Mouse (Mus musculus): Measurements from ENCODE around the gene Elf1. TPM values are rescaled to one million over a fixed set of nuclear protein-coding genes. Genes with fewer than 3 reads are reported as not detected.

Elf1 gene
- total and polyA plus RNA-seq, 3 experiments: 4.7 to 141 (median 79.0) TPM

GRCm38 (mm10) chr14:79587852-79588229, 106.8 kb downstream of the Elf1 start:
- Histone ChIP-seq H3K27me3 (ENCODE audit: insufficient read depth, low read length) (no peaks in the 10 kb centered on the region), H3K36me3 (replicated peaks) (peaks cover 48% of the 10 kb centered on the region), H3K4me1 (ENCODE audit: insufficient read depth, low read depth, low read length) (peaks cover 34% of the 10 kb centered on the region), H3K9me3 (replicated peaks) (no peaks in the 10 kb centered on the region), H3K4me3 (ENCODE audit: low read depth, low read length) (peak overlapping the region; percentile 77)
- DNase-seq (ENCODE audit: low spot score) (no peak), ATAC-seq (ENCODE audit: extremely low read depth, insufficient number of reproducible peaks, low FRiP score, poor library complexity, severe bottlenecking) (0 out of 2 replicates have a peak, but pooled peaks have one; percentile 0)
- TF ChIP-seq POLR2AphosphoS5 (IDR thresholded peaks at IDR 0.05; ENCODE audit: insufficient replicate concordance, low read depth, low read length) (no peak), GATA2 (IDR thresholded peaks at IDR 0.05; ENCODE audit: borderline replicate concordance, low read depth, low read length) (no peak), CTCF (IDR thresholded peaks at IDR 0.05; ENCODE audit: low read depth, low read length) (no peak), GATA1 (IDR thresholded peaks at IDR 0.05; ENCODE audit: borderline replicate concordance, low read length) (no peak), TAL1 (conservative IDR thresholded peaks at IDR 0.05; ENCODE audit: low read depth, low read length) (no peak)

- H3K36me3 ChIP-seq (replicated peaks): peaks cover 43% of the 10 kb centered on the region
- no peaks in the 10 kb centered on the region for H3K27me3 ChIP-seq (ENCODE audit: insufficient read depth, low read length)
- DNase-seq (ENCODE audit: low spot score) (no peak), ATAC-seq (ENCODE audit: extremely low read depth, insufficient number of reproducible peaks, low FRiP score, poor library complexity, severe bottlenecking) (no peak)
- no peaks in the 10 kb centered on the region for H3K9me3 ChIP-seq (replicated peaks)
- peak overlapping the region; percentile 77 for H3K4me3 ChIP-seq (ENCODE audit: low read depth, low read length)
- H3K4me1 ChIP-seq (ENCODE audit: insufficient read depth, low read depth, low read length): peaks cover 34% of the 10 kb centered on the region
- no peak for TF ChIP-seq CTCF (IDR thresholded peaks at IDR 0.05; ENCODE audit: low read depth, low read length)
- TF ChIP-seq GATA2 (IDR thresholded peaks at IDR 0.05; ENCODE audit: borderline replicate concordance, low read depth, low read length): no peak
These were observed 107.5 kb downstream of the Elf1 start for GRCm38 (mm10) chr14:79588534-79588951.

GRCm38 (mm10) chr14:79589401-79589800, 108.4 kb downstream of the Elf1 start:
- no peak overlapping the region; the same call in 1 of the 2 replicates for H3K4me3 ChIP-seq (ENCODE audit: low read depth, low read length)
- peaks cover 36% of the 10 kb centered on the region for H3K4me1 ChIP-seq (ENCODE audit: insufficient read depth, low read depth, low read length)
- no peaks in the 10 kb centered on the region for H3K27me3 ChIP-seq (ENCODE audit: insufficient read depth, low read length)
- ATAC-seq (ENCODE audit: extremely low read depth, insufficient number of reproducible peaks, low FRiP score, poor library complexity, severe bottlenecking) (no peak), DNase-seq (ENCODE audit: low spot score) (no peak)
- peaks cover 46% of the 10 kb centered on the region for H3K36me3 ChIP-seq (replicated peaks)
- no peak for TF ChIP-seq TAL1 (conservative IDR thresholded peaks at IDR 0.05; ENCODE audit: low read depth, low read length)
- no peaks in the 10 kb centered on the region for H3K9me3 ChIP-seq (replicated peaks)

DNA sequence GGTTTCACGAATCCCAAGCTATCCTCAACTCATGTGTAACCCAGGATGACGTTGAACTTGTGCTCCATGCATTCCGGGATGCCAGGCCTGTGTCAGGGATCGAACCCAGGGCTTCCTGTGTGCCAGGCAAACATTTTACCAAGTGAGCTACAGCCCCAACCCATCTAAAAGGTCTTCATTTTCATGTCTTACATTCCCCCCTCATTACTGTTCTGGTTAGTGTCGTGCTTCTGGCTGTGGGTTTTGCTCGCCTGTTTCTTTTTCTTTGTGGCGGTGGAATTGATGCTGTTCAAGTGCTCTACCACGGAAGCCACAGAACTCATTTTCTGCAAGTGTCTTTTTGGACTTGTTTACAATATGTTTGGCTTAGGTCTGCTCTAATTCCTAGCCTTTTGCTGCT, 109.9 kb downstream of the Elf1 start:
- H3K27me3 ChIP-seq (ENCODE audit: insufficient read depth, low read length): no peaks in the 10 kb centered on the region
- no peak for ATAC-seq (ENCODE audit: extremely low read depth, insufficient number of reproducible peaks, low FRiP score, poor library complexity, severe bottlenecking)
- H3K4me1 ChIP-seq (ENCODE audit: insufficient read depth, low read depth, low read length): peaks cover 35% of the 10 kb centered on the region
- H3K36me3 ChIP-seq (replicated peaks): peaks cover 59% of the 10 kb centered on the region
- H3K9me3 ChIP-seq (replicated peaks): no peaks in the 10 kb centered on the region
- TF ChIP-seq CTCF (IDR thresholded peaks at IDR 0.05; ENCODE audit: low read depth, low read length) (no peak), POLR2AphosphoS5 (IDR thresholded peaks at IDR 0.05; ENCODE audit: insufficient replicate concordance, low read depth, low read length) (no peak), TAL1 (conservative IDR thresholded peaks at IDR 0.05; ENCODE audit: low read depth, low read length) (no peak), GATA1 (IDR thresholded peaks at IDR 0.05; ENCODE audit: borderline replicate concordance, low read length) (no peak), GATA2 (IDR thresholded peaks at IDR 0.05; ENCODE audit: borderline replicate concordance, low read depth, low read length) (no peak)
- H3K4me3 ChIP-seq (ENCODE audit: low read depth, low read length): no peak overlapping the region
- DNase-seq (ENCODE audit: low spot score): no peak

GRCm38 (mm10) chr14:79591611-79592010, 110.6 kb downstream of the Elf1 start:
- no peak for DNase-seq (ENCODE audit: low spot score)
- H3K27me3 ChIP-seq (ENCODE audit: insufficient read depth, low read length): no peaks in the 10 kb centered on the region
- peaks cover 66% of the 10 kb centered on the region for H3K36me3 ChIP-seq (replicated peaks)
- H3K4me3 ChIP-seq (ENCODE audit: low read depth, low read length): no peak overlapping the region
- ATAC-seq (ENCODE audit: extremely low read depth, insufficient number of reproducible peaks, low FRiP score, poor library complexity, severe bottlenecking): no peak
- H3K9me3 ChIP-seq (replicated peaks): no peaks in the 10 kb centered on the region
- peaks cover 28% of the 10 kb centered on the region for H3K4me1 ChIP-seq (ENCODE audit: insufficient read depth, low read depth, low read length)
- TF ChIP-seq POLR2AphosphoS5 (IDR thresholded peaks at IDR 0.05; ENCODE audit: insufficient replicate concordance, low read depth, low read length): no peak
- no peak for TF ChIP-seq GATA2 (IDR thresholded peaks at IDR 0.05; ENCODE audit: borderline replicate concordance, low read depth, low read length)
- TF ChIP-seq CTCF (IDR thresholded peaks at IDR 0.05; ENCODE audit: low read depth, low read length): no peak
- TF ChIP-seq TAL1 (conservative IDR thresholded peaks at IDR 0.05; ENCODE audit: low read depth, low read length): no peak
- TF ChIP-seq GATA1 (IDR thresholded peaks at IDR 0.05; ENCODE audit: borderline replicate concordance, low read length): no peak

- H3K4me3 ChIP-seq (ENCODE audit: low read depth, low read length): no peak overlapping the region
- DNase-seq (ENCODE audit: low spot score): no peak
- H3K4me1 ChIP-seq (ENCODE audit: insufficient read depth, low read depth, low read length): peaks cover 20% of the 10 kb centered on the region
- no peaks in the 10 kb centered on the region for H3K9me3 ChIP-seq (replicated peaks)
- ATAC-seq (ENCODE audit: extremely low read depth, insufficient number of reproducible peaks, low FRiP score, poor library complexity, severe bottlenecking): no peak
- H3K36me3 ChIP-seq (replicated peaks): peaks cover 84% of the 10 kb centered on the region
- TF ChIP-seq GATA1 (IDR thresholded peaks at IDR 0.05; ENCODE audit: borderline replicate concordance, low read length) (no peak), CTCF (IDR thresholded peaks at IDR 0.05; ENCODE audit: low read depth, low read length) (no peak), TAL1 (conservative IDR thresholded peaks at IDR 0.05; ENCODE audit: low read depth, low read length) (no peak), GATA2 (IDR thresholded peaks at IDR 0.05; ENCODE audit: borderline replicate concordance, low read depth, low read length) (no peak), POLR2AphosphoS5 (IDR thresholded peaks at IDR 0.05; ENCODE audit: insufficient replicate concordance, low read depth, low read length) (no peak)
- no peaks in the 10 kb centered on the region for H3K27me3 ChIP-seq (ENCODE audit: insufficient read depth, low read length)
These were observed 113.1 kb downstream of the Elf1 start for GRCm38 (mm10) chr14:79594069-79594468.

DNA sequence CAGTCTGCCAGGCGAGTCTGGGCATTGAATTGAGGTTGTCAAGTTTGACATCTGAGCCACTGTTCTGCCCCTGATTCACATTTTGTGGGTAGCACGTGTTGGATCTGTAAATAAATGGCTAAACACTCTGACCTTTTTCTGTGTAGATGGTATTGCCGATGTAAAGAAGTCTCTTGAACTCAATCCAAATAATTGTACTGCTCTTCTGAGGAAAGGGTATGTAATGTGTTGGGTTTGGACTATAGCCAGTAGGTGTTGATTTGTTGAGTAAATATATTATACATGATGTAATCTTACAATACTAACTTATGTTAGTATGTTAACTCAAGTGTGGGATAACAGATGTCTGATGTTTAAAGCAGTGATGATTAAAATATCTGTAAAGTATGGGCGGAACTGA, 115.6 kb downstream of the Elf1 start:
- peaks cover 7% of the 10 kb centered on the region for H3K4me1 ChIP-seq (ENCODE audit: insufficient read depth, low read depth, low read length)
- peaks cover 87% of the 10 kb centered on the region for H3K36me3 ChIP-seq (replicated peaks)
- H3K9me3 ChIP-seq (replicated peaks): no peaks in the 10 kb centered on the region
- no peak for DNase-seq (ENCODE audit: low spot score)
- no peaks in the 10 kb centered on the region for H3K27me3 ChIP-seq (ENCODE audit: insufficient read depth, low read length)
- no peak overlapping the region for H3K4me3 ChIP-seq (ENCODE audit: low read depth, low read length)
- TF ChIP-seq GATA2 (IDR thresholded peaks at IDR 0.05; ENCODE audit: borderline replicate concordance, low read depth, low read length) (no peak), GATA1 (IDR thresholded peaks at IDR 0.05; ENCODE audit: borderline replicate concordance, low read length) (no peak), CTCF (IDR thresholded peaks at IDR 0.05; ENCODE audit: low read depth, low read length) (no peak), POLR2AphosphoS5 (IDR thresholded peaks at IDR 0.05; ENCODE audit: insufficient replicate concordance, low read depth, low read length) (no peak), TAL1 (conservative IDR thresholded peaks at IDR 0.05; ENCODE audit: low read depth, low read length) (no peak)
- ATAC-seq (ENCODE audit: extremely low read depth, insufficient number of reproducible peaks, low FRiP score, poor library complexity, severe bottlenecking): no peak
